Mouse (Mus musculus): ENCODE results near the gene Wif1.

GRCm38 (mm10) chr10:121047440-121047839 lies 13.7 kb downstream of the Wif1 start:
- TF ChIP-seq POLR2A (IDR thresholded peaks at IDR 0.05; ENCODE audit: borderline replicate concordance, low read depth, low read length) (no peak), CTCF (IDR thresholded peaks at IDR 0.05; ENCODE audit: low read depth, low read length) (no peak)
